Mouse (Mus musculus) kidney, embryonic 14.5 days (tissue): ENCODE measurements around the gene Vwce. TPM values are rescaled to one million over a fixed set of nuclear protein-coding genes. Genes with fewer than 3 reads are reported as not detected.

ENCODE experiments used
- ATAC-seq: fragments of 200-750 bp; cut with Nextera tagmentation; 2 replicates; pipeline ENCODE4 v1.8.0; 2017; ENCODE audit warnings: moderate number of reproducible peaks, mild to moderate bottlenecking, moderate TSS enrichment, moderate library complexity; ENCODE audit not compliant: low FRiP score, low TSS enrichment
- H3K27ac ChIP-seq: fragments of 300-500 bp; sonication (generic); 2 replicates; pipeline ENCODE4 v1.5.1; 2014; ENCODE audit warnings: low read depth, mild to moderate bottlenecking, low read length, moderate library complexity, mixed read lengths
- H3K27me3 ChIP-seq: fragments of 300-500 bp; sonication (generic); 2 replicates; pipeline ENCODE4 v1.6.1; 2014; ENCODE audit warnings: mild to moderate bottlenecking, low read length; ENCODE audit not compliant: control insufficient read depth, insufficient read depth
- H3K36me3 ChIP-seq: fragments of 300-500 bp; sonication (generic); 2 replicates; pipeline ENCODE4 v1.6.1; 2014; ENCODE audit warnings: low read length, mixed read lengths; ENCODE audit not compliant: control insufficient read depth, insufficient read depth
- H3K4me1 ChIP-seq: fragments of 300-500 bp; sonication (generic); 2 replicates; pipeline ENCODE4 v1.6.1; 2014; ENCODE audit warnings: low read length, mixed read lengths; ENCODE audit not compliant: control insufficient read depth, insufficient read depth
- H3K4me2 ChIP-seq: fragments of 300-500 bp; sonication (generic); replicated peaks from 2 replicates; pipeline ENCODE4 v1.6.1; 2014; ENCODE audit warnings: low read depth, mild to moderate bottlenecking, low read length
- H3K4me3 ChIP-seq: fragments of 300-500 bp; sonication (generic); 2 replicates; pipeline ENCODE4 v1.5.1; 2014; ENCODE audit warnings: mild to moderate bottlenecking, low read length
- H3K9ac ChIP-seq: fragments of 300-500 bp; sonication (generic); 2 replicates; pipeline ENCODE4 v1.6.1; 2014; ENCODE audit warnings: low read depth, mild to moderate bottlenecking, low read length, moderate library complexity
- H3K9me3 ChIP-seq: fragments of 300-500 bp; sonication (generic); 2 replicates; pipeline ENCODE4 v1.6.1; 2016; ENCODE audit warnings: low read length; ENCODE audit not compliant: control insufficient read depth
- WGBS: fragments of 180-500 bp; shearing (Covaris S2); extraction: QIAGEN DNeasy Blood & Tissue Kit; methylation state at CpG from one replicate; pipeline ENCODE4 v1.1.7; 2014; 5-methylcytosine and 5-hydroxymethylcytosine counted together
- polyA plus RNA-seq: library from polyadenylated mRNA; unstranded; fragments of >200 nt; fragmentation: Nextera tagmentation; extraction: Ambion mirVana; gene quantifications from 2 replicates; pipeline ENCODE4 v1.2.1, GENCODE M21; 2014

Gene Vwce
- polyA plus RNA-seq, 1 experiment from 2014 or later = 2.0 TPM

DNA sequence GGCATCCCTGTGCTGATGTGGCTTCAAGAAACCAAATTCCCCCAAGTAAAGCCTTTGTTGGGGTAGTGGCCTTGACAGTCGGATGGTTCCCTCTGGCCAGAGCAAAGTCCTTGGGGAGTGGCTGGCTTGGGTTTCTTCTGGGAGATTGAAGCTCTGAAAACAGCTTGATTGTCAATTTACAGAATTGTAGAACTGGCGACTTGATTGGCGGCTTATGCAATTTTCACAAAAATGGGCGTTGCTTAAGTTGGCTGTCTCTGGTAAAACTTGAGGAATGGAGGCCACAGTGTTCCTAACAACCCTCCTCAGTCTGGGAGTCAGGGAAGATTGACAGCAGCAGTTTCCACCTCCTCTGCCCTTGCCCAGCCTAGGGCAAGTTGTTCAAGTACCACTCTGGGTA, 58.3 kb downstream of the Vwce start:
- Histone ChIP-seq H3K9me3 (no peaks in the 10 kb centered on the region), H3K36me3 (no peaks in the 10 kb centered on the region), H3K4me3 (no peak overlapping the region), H3K27me3 (no peaks in the 10 kb centered on the region), H3K4me1 (peaks cover 22% of the 10 kb centered on the region), H3K4me2 (no peak overlapping the region), H3K9ac (no peak overlapping the region), H3K27ac (no peak overlapping the region)
- no peak for ATAC-seq
- WGBS = 92% methylated on average over 4 of the region's 4 CpGs

DNA sequence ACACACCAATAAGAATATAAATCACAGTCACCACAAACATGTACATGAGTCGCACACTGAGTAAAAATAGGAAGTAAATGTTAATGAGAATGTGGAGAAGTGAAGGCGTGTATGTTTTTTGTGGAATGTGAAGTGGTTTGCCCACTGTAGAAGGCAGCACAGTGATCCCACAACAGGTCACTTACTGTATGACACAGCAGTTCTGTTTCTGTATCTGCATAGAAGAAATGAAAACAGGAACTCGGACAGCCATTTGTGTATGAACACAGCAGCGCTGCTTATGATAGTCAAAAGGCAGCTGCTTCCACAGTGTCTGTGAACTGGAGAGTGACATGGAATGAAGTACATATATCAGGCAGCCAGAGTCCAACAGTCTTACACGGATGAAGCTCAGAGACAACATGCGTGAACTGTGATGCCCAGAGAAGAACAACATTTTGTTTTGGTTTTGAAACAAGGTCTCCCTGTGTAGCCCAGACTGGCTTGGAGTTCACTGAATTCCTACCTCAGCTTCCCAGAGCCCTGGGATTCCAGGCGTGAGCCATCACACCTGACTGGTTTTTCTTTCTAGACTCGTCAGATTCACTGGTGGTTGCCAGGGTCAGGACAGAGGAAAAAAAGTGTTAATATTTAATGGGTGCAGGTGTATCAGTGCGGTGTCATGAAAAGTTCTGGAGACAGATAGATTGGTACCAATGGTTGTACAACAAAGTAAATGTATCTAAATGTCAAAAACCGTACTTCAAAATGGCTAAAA, 60.1 kb downstream of the Vwce start:
- Histone ChIP-seq H3K4me3 (no peak overlapping the region), H3K9me3 (no peaks in the 10 kb centered on the region), H3K9ac (no peak overlapping the region), H3K4me2 (no peak overlapping the region), H3K27ac (no peak overlapping the region), H3K36me3 (no peaks in the 10 kb centered on the region), H3K4me1 (peaks cover 36% of the 10 kb centered on the region), H3K27me3 (no peaks in the 10 kb centered on the region)
- no peak for ATAC-seq
- WGBS = 79% methylated on average over 10 of the region's 10 CpGs

DNA sequence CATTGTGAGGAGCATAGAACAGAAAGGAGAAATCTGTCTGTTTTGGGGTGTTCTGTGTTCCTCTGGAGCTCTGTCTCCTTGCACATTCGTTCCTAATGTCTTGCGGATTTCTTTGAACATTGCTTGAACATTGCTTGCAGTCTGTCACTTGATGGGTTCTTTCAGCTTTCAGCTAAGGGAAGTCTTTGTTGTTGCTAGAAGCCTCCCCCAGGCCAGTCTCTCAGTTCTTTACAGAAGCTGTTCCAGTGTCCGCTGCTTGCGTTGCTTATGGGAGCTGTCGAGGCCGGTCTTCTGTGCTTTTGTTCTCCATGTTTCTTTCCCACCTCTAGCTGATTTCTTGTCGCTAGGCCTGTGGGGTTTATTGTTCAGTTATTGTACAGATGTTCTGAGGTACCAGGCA, 61.8 kb downstream of the Vwce start:
- ATAC-seq = no peak
- H3K27ac ChIP-seq = peak overlapping the region; percentile 30; the same call in 1 of the 2 replicates
- peak overlapping the region; percentile 40; the same call in 1 of the 2 replicates for H3K9ac ChIP-seq
- no peak overlapping the region for H3K4me2 ChIP-seq
- peaks cover 37% of the 10 kb centered on the region for H3K4me1 ChIP-seq
- no peak overlapping the region for H3K4me3 ChIP-seq
- WGBS = 44% methylated on average over 7 of the region's 7 CpGs
- no peaks in the 10 kb centered on the region for H3K27me3 ChIP-seq
- H3K9me3 ChIP-seq = no peaks in the 10 kb centered on the region
- H3K36me3 ChIP-seq = no peaks in the 10 kb centered on the region

DNA sequence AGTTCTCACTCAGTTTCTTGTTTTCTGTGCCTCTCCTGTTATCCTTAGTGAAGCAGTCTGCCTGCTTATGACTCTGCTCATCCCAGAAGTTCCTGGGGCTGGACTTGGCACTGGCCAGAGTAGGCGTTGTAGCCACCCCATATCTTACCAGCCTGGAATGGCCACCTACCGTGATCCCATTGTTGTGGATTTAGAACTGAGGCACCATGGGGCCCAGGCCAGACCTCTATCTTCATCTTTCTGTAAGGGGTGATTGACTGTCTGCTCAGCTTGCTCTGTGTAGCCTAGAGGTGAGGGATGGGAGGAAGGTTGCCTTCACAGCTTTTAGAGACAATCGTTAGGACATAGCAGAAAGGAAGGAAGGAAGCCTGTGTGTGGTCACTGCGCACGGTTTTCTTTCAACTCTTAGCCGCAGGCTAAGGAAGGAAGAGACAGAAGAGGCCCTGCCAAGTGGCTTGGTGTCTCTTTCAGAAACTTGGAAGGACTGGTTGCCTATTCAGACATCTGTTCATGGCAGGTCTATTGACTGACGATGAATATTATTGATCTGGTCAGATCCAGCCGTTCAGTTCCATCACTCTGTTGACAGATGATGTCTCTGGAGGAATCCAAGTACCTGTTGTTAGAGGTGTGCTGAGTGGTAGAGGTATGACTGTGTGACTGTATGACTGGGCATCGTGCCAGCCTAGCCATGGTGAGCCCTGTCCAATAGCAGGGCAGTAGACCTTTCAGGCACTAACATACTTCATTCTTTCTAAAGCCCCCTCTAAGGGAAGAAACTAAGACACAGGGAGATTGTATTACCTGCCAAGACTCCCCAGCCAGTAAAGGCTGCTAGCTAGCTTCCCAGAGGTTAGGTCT, 64.3 kb downstream of the Vwce start:
- 78% methylated on average over 9 of the region's 9 CpGs for WGBS
- Histone ChIP-seq H3K4me3 (no peak overlapping the region), H3K36me3 (no peaks in the 10 kb centered on the region), H3K4me2 (no peak overlapping the region), H3K27ac (peak overlapping the region; percentile 4; the same call in 1 of the 2 replicates), H3K9ac (no peak overlapping the region), H3K27me3 (no peaks in the 10 kb centered on the region), H3K4me1 (peaks cover 46% of the 10 kb centered on the region), H3K9me3 (no peaks in the 10 kb centered on the region)
- ATAC-seq = peak; percentile 55; the same call in 1 of the 2 replicates

DNA sequence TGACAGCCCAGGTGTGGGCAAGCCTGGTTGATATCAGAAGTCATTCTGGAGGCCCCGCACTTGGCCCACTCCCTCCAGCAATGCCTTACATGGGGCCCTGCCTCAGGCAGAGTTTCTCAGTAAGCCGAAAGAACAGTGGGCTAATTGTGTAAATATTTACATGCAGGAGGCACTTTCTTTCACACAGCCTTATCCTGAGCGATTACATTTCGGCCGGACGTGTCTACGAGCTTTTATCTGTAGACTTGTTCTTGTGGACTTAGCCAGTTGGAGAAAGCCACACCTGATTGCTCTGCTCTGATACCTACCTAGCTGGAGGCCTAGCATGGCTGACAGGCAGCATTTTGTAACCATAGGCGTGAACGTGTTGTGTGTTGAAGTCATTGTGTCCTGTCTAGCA, 65.8 kb downstream of the Vwce start:
- Histone ChIP-seq H3K4me1 (peaks cover 46% of the 10 kb centered on the region), H3K9ac (no peak overlapping the region), H3K36me3 (no peaks in the 10 kb centered on the region), H3K4me3 (no peak overlapping the region), H3K4me2 (no peak overlapping the region), H3K27me3 (no peaks in the 10 kb centered on the region), H3K9me3 (no peaks in the 10 kb centered on the region), H3K27ac (no peak overlapping the region)
- WGBS = 79% methylated on average over 9 of the region's 9 CpGs
- ATAC-seq = no peak

DNA sequence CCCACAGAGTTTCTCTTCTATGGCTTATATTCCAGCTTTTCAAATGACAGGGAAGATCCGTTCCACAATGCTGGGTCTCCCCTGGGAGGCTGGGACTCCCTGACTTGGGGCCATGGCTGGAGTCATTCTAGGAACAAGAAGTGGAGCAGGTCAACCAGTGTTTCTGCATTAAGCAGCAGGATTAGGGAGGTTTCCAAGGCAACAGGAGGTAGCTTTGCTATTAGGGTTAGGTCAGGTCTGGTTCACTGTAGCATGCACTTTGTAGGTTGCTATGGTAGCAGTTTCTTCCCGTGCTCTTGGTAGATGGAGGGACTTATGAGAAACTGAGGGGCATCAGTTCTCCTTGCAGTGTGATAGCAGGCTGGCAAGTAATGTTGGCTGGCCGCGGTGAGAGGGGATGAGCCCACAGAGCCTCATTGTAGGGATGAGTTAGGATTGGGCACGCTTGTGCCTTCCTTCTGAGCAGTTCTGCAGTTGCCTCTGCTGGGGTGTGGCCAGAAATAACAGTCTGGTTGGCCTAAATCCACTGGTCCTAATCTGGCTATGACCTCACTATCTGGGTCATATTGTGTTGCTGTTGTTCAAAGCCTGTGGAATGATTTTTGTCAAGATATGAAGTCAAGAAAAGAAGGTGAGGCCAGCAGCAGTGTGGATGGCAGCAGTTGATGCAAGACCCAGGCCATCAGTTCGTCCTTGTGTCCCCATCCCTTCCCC, 67.2 kb downstream of the Vwce start:
- Histone ChIP-seq H3K27ac (no peak overlapping the region), H3K4me2 (no peak overlapping the region), H3K27me3 (no peaks in the 10 kb centered on the region), H3K9me3 (no peaks in the 10 kb centered on the region), H3K4me3 (no peak overlapping the region), H3K4me1 (peaks cover 35% of the 10 kb centered on the region), H3K36me3 (no peaks in the 10 kb centered on the region), H3K9ac (no peak overlapping the region)
- no peak for ATAC-seq
- 67% methylated on average over 6 of the region's 6 CpGs for WGBS

DNA sequence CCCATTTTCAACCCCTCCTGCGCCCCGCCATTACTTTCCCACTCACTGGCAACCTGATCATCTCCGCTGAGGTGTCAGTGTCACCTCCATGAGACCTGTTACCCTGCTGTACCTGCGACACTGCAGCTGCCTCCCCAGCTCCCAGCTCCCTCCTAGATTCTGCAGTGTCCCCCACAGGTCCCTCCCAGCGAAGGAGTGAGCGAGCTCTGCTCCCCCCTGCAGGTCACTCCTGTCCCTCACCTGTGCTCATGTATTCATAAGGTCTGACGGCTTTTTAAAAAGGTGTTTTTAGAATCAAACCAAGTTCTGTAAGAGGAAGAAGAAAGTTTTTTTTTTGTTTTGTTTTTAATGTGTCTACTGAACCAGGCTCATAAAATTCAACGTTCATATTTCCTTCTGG, 68.1 kb downstream of the Vwce start:
- Histone ChIP-seq H3K4me3 (no peak overlapping the region), H3K36me3 (peaks cover 7% of the 10 kb centered on the region; the same call in 1 of the 2 replicates), H3K4me2 (no peak overlapping the region), H3K27ac (no peak overlapping the region), H3K4me1 (peaks cover 35% of the 10 kb centered on the region), H3K27me3 (no peaks in the 10 kb centered on the region), H3K9ac (no peak overlapping the region), H3K9me3 (no peaks in the 10 kb centered on the region)
- 69% methylated on average over 8 of the region's 8 CpGs for WGBS
- ATAC-seq = no peak

DNA sequence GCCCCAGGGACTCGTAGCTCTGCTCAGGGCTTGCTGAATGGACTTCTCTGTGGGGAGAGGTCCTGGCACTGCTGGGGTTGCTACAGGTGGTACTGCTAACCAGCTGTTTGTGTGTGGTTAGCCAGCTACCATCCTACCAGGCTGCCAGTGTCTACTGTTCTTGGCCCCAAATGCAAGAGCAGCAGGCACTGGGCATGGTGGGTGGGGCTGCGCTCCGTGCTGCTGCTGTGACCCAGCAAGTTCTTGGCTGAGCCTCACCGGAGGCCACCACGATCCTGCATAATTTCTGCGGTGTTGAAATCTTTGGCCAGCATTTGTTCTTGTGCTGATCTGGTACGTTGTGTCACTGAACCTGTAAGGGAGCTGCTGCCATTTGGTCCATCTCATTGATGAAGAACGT, 69.5 kb downstream of the Vwce start:
- WGBS = 83% methylated on average over 8 of the region's 8 CpGs
- Histone ChIP-seq H3K4me3 (no peak overlapping the region), H3K9ac (no peak overlapping the region), H3K4me2 (no peak overlapping the region), H3K27me3 (no peaks in the 10 kb centered on the region), H3K36me3 (peaks cover 12% of the 10 kb centered on the region; the same call in 1 of the 2 replicates), H3K9me3 (no peaks in the 10 kb centered on the region), H3K27ac (no peak overlapping the region), H3K4me1 (peaks cover 27% of the 10 kb centered on the region; the same call in 1 of the 2 replicates)
- ATAC-seq = no peak
